Mouse (Mus musculus) cortical plate, adult 2 months (tissue): ENCODE results near the gene Glb1. TPM values are rescaled to one million over a fixed set of nuclear protein-coding genes. Genes with fewer than 3 reads are reported as not detected.

Experiments used
- H3K27ac ChIP-seq: fragments of 200-500 bp; 2 replicates; pipeline ENCODE4 v1.5.1; 2012; ENCODE audit warnings: low read length, control low read depth, inconsistent platforms; ENCODE audit not compliant: insufficient read depth
- H3K4me1 ChIP-seq: fragments of 200-500 bp; 2 replicates; pipeline ENCODE4 v1.6.1; 2011; ENCODE audit warnings: low read length; ENCODE audit not compliant: control insufficient read depth, insufficient read depth
- H3K4me3 ChIP-seq: fragments of 200-500 bp; 2 replicates; pipeline ENCODE4 v1.5.1; 2011; ENCODE audit warnings: mild to moderate bottlenecking, low read length, control low read depth; ENCODE audit not compliant: insufficient read depth
- CTCF ChIP-seq: fragments of 200-500 bp; IDR thresholded peaks from 2 replicates; pipeline ENCODE4 v1.5.1; 2011; ENCODE audit warnings: mild to moderate bottlenecking, control low read depth, low read length; ENCODE audit not compliant: insufficient read depth; ENCODE audit errors: extremely low read depth
- POLR2A ChIP-seq: fragments of 200-500 bp; IDR thresholded peaks from 2 replicates; pipeline ENCODE4 v1.6.1; 2011; ENCODE audit warnings: mild to moderate bottlenecking, low read length, control low read depth; ENCODE audit not compliant: insufficient read depth; ENCODE audit errors: extremely low read depth
- polyA plus RNA-seq: library from polyadenylated mRNA; depleted of rRNA; stranded (reverse); fragments of >200 nt; gene quantifications from 2 replicates; pipeline ENCODE4 v1.2.3, GENCODE M21; 2012

The Glb1 gene
- polyA plus RNA-seq, 1 experiment, result 27.0 TPM

GRCm38 (mm10) chr9:114440548-114440947 lies 39.7 kb downstream of the Glb1 start:
- Histone ChIP-seq H3K4me1 (no peaks in the 10 kb centered on the region), H3K27ac (no peak overlapping the region), H3K4me3 (no peak overlapping the region)
- TF ChIP-seq POLR2A, result no peak
- TF ChIP-seq CTCF, result no peak

- TF ChIP-seq CTCF (no peak), POLR2A (no peak)
- Histone ChIP-seq H3K4me1 (no peaks in the 10 kb centered on the region), H3K4me3 (no peak overlapping the region), H3K27ac (no peak overlapping the region)
Observed at GRCm38 (mm10) chr9:114442225-114442624, 41.3 kb downstream of the Glb1 start.

- H3K4me3 ChIP-seq, result no peak overlapping the region
- TF ChIP-seq POLR2A, result no peak
- no peak for TF ChIP-seq CTCF
- H3K27ac ChIP-seq, result no peak overlapping the region
- no peaks in the 10 kb centered on the region for H3K4me1 ChIP-seq
Observed at GRCm38 (mm10) chr9:114442893-114443292, 42.0 kb downstream of the Glb1 start.

GRCm38 (mm10) chr9:114443351-114443750 lies 42.5 kb downstream of the Glb1 start:
- no peak for TF ChIP-seq CTCF
- TF ChIP-seq POLR2A, result no peak
- no peaks in the 10 kb centered on the region for H3K4me1 ChIP-seq
- no peak overlapping the region for H3K27ac ChIP-seq
- H3K4me3 ChIP-seq, result no peak overlapping the region

GRCm38 (mm10) chr9:114446887-114447286 lies 46.0 kb downstream of the Glb1 start:
- Histone ChIP-seq H3K27ac (no peak overlapping the region), H3K4me1 (no peaks in the 10 kb centered on the region), H3K4me3 (no peak overlapping the region)
- TF ChIP-seq CTCF (no peak), POLR2A (no peak)

GRCm38 (mm10) chr9:114448700-114449099 lies 47.8 kb downstream of the Glb1 start:
- Histone ChIP-seq H3K27ac (no peak overlapping the region), H3K4me3 (no peak overlapping the region), H3K4me1 (no peaks in the 10 kb centered on the region)
- TF ChIP-seq CTCF, result no peak
- no peak for TF ChIP-seq POLR2A

- Histone ChIP-seq H3K4me1 (no peaks in the 10 kb centered on the region), H3K27ac (no peak overlapping the region), H3K4me3 (no peak overlapping the region)
- no peak for TF ChIP-seq POLR2A
- TF ChIP-seq CTCF, result no peak
Observed at GRCm38 (mm10) chr9:114449120-114449754, 48.4 kb downstream of the Glb1 start.

- no peak overlapping the region for H3K27ac ChIP-seq
- H3K4me3 ChIP-seq, result no peak overlapping the region
- TF ChIP-seq CTCF (no peak), POLR2A (no peak)
- H3K4me1 ChIP-seq, result no peaks in the 10 kb centered on the region
Observed at GRCm38 (mm10) chr9:114451615-114452014, 50.7 kb downstream of the Glb1 start.

GRCm38 (mm10) chr9:114452418-114452817 lies 51.5 kb downstream of the Glb1 start:
- H3K27ac ChIP-seq, result no peak overlapping the region
- TF ChIP-seq POLR2A, result no peak

GRCm38 (mm10) chr9:114455420-114455819 lies 54.5 kb downstream of the Glb1 start:
- TF ChIP-seq POLR2A, result no peak
- TF ChIP-seq CTCF, result no peak
- no peak overlapping the region for H3K27ac ChIP-seq
- H3K4me1 ChIP-seq, result no peaks in the 10 kb centered on the region
- H3K4me3 ChIP-seq, result no peak overlapping the region

More at GRCm38 (mm10) chr9:114452418-114452817, 51.5 kb downstream of the Glb1 start:
- Histone ChIP-seq H3K4me3 (no peak overlapping the region), H3K4me1 (no peaks in the 10 kb centered on the region)

GRCm38 (mm10) chr9:114458436-114458835 lies 57.6 kb downstream of the Glb1 start:
- no peak overlapping the region for H3K27ac ChIP-seq
- no peaks in the 10 kb centered on the region for H3K4me1 ChIP-seq
- no peak for TF ChIP-seq POLR2A
- no peak for TF ChIP-seq CTCF
- H3K4me3 ChIP-seq, result no peak overlapping the region
